Mouse (Mus musculus): ENCODE results near the gene Chchd3.

GRCm38 (mm10) chr6:32749821-32750220 lies 310.2 kb downstream of the Chchd3 start:
- TF ChIP-seq HCFC1 (IDR thresholded peaks at IDR 0.05; ENCODE audit: low read depth, low read length) (no peak), POLR2A (IDR thresholded peaks at IDR 0.05; ENCODE audit: control insufficient read depth in 1 of 2, insufficient read depth in 1 of 2, low read depth in 1 of 2, low read length in 2 of 2, poor library complexity in 1 of 2) (no peak), CHD1 (IDR thresholded peaks at IDR 0.05; ENCODE audit: low read depth, low read length) (no peak), POLR2AphosphoS5 (IDR thresholded peaks at IDR 0.05; ENCODE audit: borderline replicate concordance, low read depth, low read length) (no peak), JUND (IDR thresholded peaks at IDR 0.05; ENCODE audit: low read depth, low read length) (no peak)
